Mouse (Mus musculus): Measurements from ENCODE around the gene Srp9. TPM values are rescaled to one million over a fixed set of nuclear protein-coding genes. Genes with fewer than 3 reads are reported as not detected.

The Srp9 gene
- 139 and 142 TPM in 2 replicates for polyA plus RNA-seq (2014; fragmentation: Nextera tagmentation; extraction: Ambion mirVana)

GRCm38 (mm10) chr1:182124506-182124905, at the start of gene Srp9:
TSS of gene Srp9 (plus strand) at chr1:182124737.
- Histone ChIP-seq H3K4me2 (replicated peaks) (peak within 1 kb of the TSS; percentile 76), H3K27ac (peak within 1 kb of the TSS; percentile 80), H3K9ac (peak within 1 kb of the TSS; percentile 75), H3K4me1 (replicated peaks; ENCODE audit: control insufficient read depth, insufficient read depth, low read length) (peaks cover 10% of the 10 kb centered on the region), H3K9me3 (ENCODE audit: control insufficient read depth, low read length) (no peaks in the 10 kb centered on the region), H3K4me3 (replicated peaks; ENCODE audit: low read length) (peak within 1 kb of the TSS; percentile 81), H3K36me3 (replicated peaks; ENCODE audit: control insufficient read depth, insufficient read depth) (peaks cover 6% of the 10 kb centered on the region; the same call in 1 of the 2 replicates), H3K27me3 (ENCODE audit: control insufficient read depth, insufficient read depth, low read length) (no peaks in the 10 kb centered on the region)
- DNase-seq (ENCODE audit: low spot score) (peak; percentile 99), ATAC-seq (ENCODE audit: low FRiP score) (peak; percentile 98)
- WGBS = 1% methylated on average over 35 of the region's 37 CpGs

GRCm38 (mm10) chr1:182081744-182082419, 42.7 kb upstream of the Srp9 start:
- H3K27me3 ChIP-seq (ENCODE audit: control insufficient read depth, insufficient read depth, low read length) = no peaks in the 10 kb centered on the region
- H3K4me1 ChIP-seq (replicated peaks; ENCODE audit: control insufficient read depth, insufficient read depth, low read length) = peaks cover 12% of the 10 kb centered on the region
- no peaks in the 10 kb centered on the region for H3K36me3 ChIP-seq (replicated peaks; ENCODE audit: control insufficient read depth, insufficient read depth)
- no peak overlapping the region for H3K4me3 ChIP-seq (replicated peaks; ENCODE audit: low read length)
- H3K9ac ChIP-seq = peak overlapping the region; percentile 6; the same call in 1 of the 2 replicates
- peak; percentile 52 for DNase-seq (ENCODE audit: low spot score)
- H3K9me3 ChIP-seq (ENCODE audit: control insufficient read depth, low read length) = no peaks in the 10 kb centered on the region; the same call in 1 of the 2 replicates
- 0 out of 2 replicates have a peak overlapping the region, but pooled peaks have one; percentile 10 for H3K4me2 ChIP-seq (replicated peaks)
- no peak overlapping the region for H3K27ac ChIP-seq
- 20% methylated on average over 16 of the region's 16 CpGs for WGBS
- ATAC-seq (ENCODE audit: low FRiP score) = no peak

- H3K36me3 ChIP-seq (replicated peaks; ENCODE audit: control insufficient read depth, insufficient read depth) = no peaks in the 10 kb centered on the region
- H3K27me3 ChIP-seq (ENCODE audit: control insufficient read depth, insufficient read depth, low read length) = no peaks in the 10 kb centered on the region
- no peak overlapping the region for H3K9ac ChIP-seq
- H3K4me1 ChIP-seq (replicated peaks; ENCODE audit: control insufficient read depth, insufficient read depth, low read length) = peaks cover 22% of the 10 kb centered on the region
- no peak for DNase-seq (ENCODE audit: low spot score)
- no peak overlapping the region for H3K4me3 ChIP-seq (replicated peaks; ENCODE audit: low read length)
- no peak overlapping the region for H3K27ac ChIP-seq
- no peak for ATAC-seq (ENCODE audit: low FRiP score)
- H3K9me3 ChIP-seq (ENCODE audit: control insufficient read depth, low read length) = no peaks in the 10 kb centered on the region; the same call in 1 of the 2 replicates
- 82% methylated on average over 4 of the region's 4 CpGs for WGBS
- H3K4me2 ChIP-seq (replicated peaks) = no peak overlapping the region
Observed at GRCm38 (mm10) chr1:182083459-182083858, 41.1 kb upstream of the Srp9 start.

DNA sequence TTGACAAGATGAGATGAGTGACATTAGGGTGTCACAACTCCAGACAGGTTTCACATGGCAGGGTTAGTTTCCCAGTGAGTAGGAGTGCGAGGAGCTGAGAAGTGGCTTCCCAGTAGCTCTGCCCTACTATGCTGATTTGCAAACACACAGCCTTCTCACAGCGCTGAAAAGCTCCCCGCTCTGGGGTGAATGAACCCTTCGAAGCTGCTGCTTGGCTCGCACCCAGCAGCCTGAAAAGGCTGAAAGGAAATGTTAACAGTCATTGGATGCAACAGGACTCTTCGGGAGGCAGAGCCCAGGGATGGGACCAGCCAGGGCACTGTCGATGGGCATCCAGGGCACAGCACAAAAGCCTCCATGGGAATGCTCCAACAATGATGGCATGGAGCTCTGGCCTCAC, 37.8 kb upstream of the Srp9 start:
- Histone ChIP-seq H3K27me3 (ENCODE audit: control insufficient read depth, insufficient read depth, low read length) (no peaks in the 10 kb centered on the region), H3K9ac (no peak overlapping the region), H3K36me3 (replicated peaks; ENCODE audit: control insufficient read depth, insufficient read depth) (no peaks in the 10 kb centered on the region), H3K4me1 (replicated peaks; ENCODE audit: control insufficient read depth, insufficient read depth, low read length) (peaks cover 46% of the 10 kb centered on the region), H3K4me3 (replicated peaks; ENCODE audit: low read length) (no peak overlapping the region), H3K4me2 (replicated peaks) (no peak overlapping the region), H3K9me3 (ENCODE audit: control insufficient read depth, low read length) (no peaks in the 10 kb centered on the region), H3K27ac (0 out of 2 replicates have a peak overlapping the region, but pooled peaks have one; percentile 51)
- 21% methylated on average over 7 of the region's 7 CpGs for WGBS
- peak; percentile 58 for DNase-seq (ENCODE audit: low spot score)
- ATAC-seq (ENCODE audit: low FRiP score) = peak; percentile 55; the same call in 1 of the 2 replicates

DNA sequence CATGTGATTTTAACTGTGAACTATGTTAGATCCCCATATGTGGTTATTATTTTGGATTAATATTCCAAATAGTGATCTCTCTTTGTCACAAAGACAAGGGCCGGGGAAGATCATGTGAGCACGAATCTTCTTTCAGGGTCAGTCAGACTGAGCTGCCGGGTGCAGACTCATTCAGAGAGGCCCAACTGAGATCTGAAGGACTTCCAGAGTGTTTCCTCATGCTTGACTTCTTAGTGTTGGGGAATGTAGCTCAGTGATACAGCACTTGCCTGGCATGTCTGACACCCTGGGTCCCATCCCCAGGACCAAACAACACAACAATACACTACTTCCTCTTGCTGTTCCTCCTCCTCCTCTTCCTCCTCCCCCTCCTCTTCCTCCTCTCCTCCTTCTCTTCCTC, 37.2 kb upstream of the Srp9 start:
- whole genome bisulfite sequencing = 78% methylated on average over 3 of the region's 3 CpGs
- no peaks in the 10 kb centered on the region for H3K27me3 ChIP-seq (ENCODE audit: control insufficient read depth, insufficient read depth, low read length)
- no peak overlapping the region for H3K27ac ChIP-seq
- ATAC-seq (ENCODE audit: low FRiP score) (no peak), DNase-seq (ENCODE audit: low spot score) (no peak)
- peaks cover 40% of the 10 kb centered on the region for H3K4me1 ChIP-seq (replicated peaks; ENCODE audit: control insufficient read depth, insufficient read depth, low read length)
- no peak overlapping the region for H3K4me3 ChIP-seq (replicated peaks; ENCODE audit: low read length)
- H3K9ac ChIP-seq = no peak overlapping the region
- H3K4me2 ChIP-seq (replicated peaks) = no peak overlapping the region
- no peaks in the 10 kb centered on the region for H3K9me3 ChIP-seq (ENCODE audit: control insufficient read depth, low read length)
- no peaks in the 10 kb centered on the region for H3K36me3 ChIP-seq (replicated peaks; ENCODE audit: control insufficient read depth, insufficient read depth)

DNA sequence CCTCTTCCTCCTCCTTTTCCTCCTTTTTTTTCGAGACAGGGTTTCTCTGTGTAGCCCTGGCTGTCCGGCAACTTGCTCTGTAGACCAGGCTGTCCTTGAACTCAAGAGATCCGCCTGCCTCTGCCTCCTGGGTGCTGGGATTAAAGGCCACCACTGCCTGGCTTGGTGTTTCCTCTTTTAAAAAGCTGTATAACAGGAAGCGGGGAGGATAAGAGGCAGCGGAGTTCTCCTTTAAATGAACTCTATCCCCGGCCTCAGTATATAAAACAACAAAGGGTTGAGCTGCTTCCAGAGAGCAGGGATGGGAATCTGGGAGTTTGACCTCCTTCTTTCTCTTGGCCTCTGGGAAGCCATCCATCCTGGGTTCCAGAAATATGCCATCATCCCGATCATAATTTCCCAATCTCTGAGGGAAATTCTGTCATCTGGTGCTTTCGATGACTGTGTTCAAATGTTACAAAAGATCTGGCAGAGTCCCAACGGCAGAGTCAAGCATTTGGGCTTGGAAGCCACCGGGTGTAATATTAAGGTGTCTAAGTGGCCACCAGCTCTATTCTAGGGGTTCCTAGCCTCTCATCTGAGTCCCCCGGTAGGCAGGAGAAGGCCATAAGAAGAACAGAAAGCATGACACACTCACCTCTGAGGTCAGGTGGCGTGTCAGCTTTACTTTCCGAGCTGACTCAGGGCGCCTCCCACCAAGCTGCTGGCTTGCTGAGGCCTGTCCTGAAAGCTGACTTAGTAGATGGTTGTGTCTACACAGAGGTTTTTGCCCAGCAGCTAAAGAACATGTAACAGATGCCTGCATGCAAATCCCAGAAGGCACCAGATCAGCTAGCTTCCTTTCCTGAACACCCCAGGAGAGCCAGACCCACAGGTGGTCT, 36.5 kb upstream of the Srp9 start:
- WGBS = 87% methylated on average over 14 of the region's 14 CpGs
- Histone ChIP-seq H3K9ac (no peak overlapping the region), H3K27ac (no peak overlapping the region), H3K9me3 (ENCODE audit: control insufficient read depth, low read length) (no peaks in the 10 kb centered on the region), H3K27me3 (ENCODE audit: control insufficient read depth, insufficient read depth, low read length) (no peaks in the 10 kb centered on the region), H3K36me3 (replicated peaks; ENCODE audit: control insufficient read depth, insufficient read depth) (no peaks in the 10 kb centered on the region), H3K4me3 (replicated peaks; ENCODE audit: low read length) (no peak overlapping the region), H3K4me1 (replicated peaks; ENCODE audit: control insufficient read depth, insufficient read depth, low read length) (peaks cover 37% of the 10 kb centered on the region), H3K4me2 (replicated peaks) (no peak overlapping the region)
- no peak for DNase-seq (ENCODE audit: low spot score)
- no peak for ATAC-seq (ENCODE audit: low FRiP score)

- Histone ChIP-seq H3K4me3 (replicated peaks; ENCODE audit: low read length) (no peak overlapping the region), H3K4me1 (replicated peaks; ENCODE audit: control insufficient read depth, insufficient read depth, low read length) (peaks cover 37% of the 10 kb centered on the region), H3K27me3 (ENCODE audit: control insufficient read depth, insufficient read depth, low read length) (no peaks in the 10 kb centered on the region), H3K9ac (no peak overlapping the region), H3K27ac (peak overlapping the region; percentile 66; the same call in 1 of the 2 replicates), H3K36me3 (replicated peaks; ENCODE audit: control insufficient read depth, insufficient read depth) (no peaks in the 10 kb centered on the region), H3K4me2 (replicated peaks) (no peak overlapping the region), H3K9me3 (ENCODE audit: control insufficient read depth, low read length) (no peaks in the 10 kb centered on the region)
- ATAC-seq (ENCODE audit: low FRiP score) = peak; percentile 31; the same call in 1 of the 2 replicates
- WGBS = 40% methylated on average over 14 of the region's 14 CpGs
- no peak for DNase-seq (ENCODE audit: low spot score)
Observed at GRCm38 (mm10) chr1:182088844-182089418, 35.6 kb upstream of the Srp9 start.

GRCm38 (mm10) chr1:182089600-182090297, 34.8 kb upstream of the Srp9 start:
- Histone ChIP-seq H3K9me3 (ENCODE audit: control insufficient read depth, low read length) (no peaks in the 10 kb centered on the region), H3K27ac (peak overlapping the region; percentile 66), H3K4me1 (replicated peaks; ENCODE audit: control insufficient read depth, insufficient read depth, low read length) (peaks cover 41% of the 10 kb centered on the region), H3K4me2 (replicated peaks) (no peak overlapping the region), H3K4me3 (replicated peaks; ENCODE audit: low read length) (no peak overlapping the region), H3K27me3 (ENCODE audit: control insufficient read depth, insufficient read depth, low read length) (no peaks in the 10 kb centered on the region), H3K9ac (peak overlapping the region; percentile 13; the same call in 1 of the 2 replicates), H3K36me3 (replicated peaks; ENCODE audit: control insufficient read depth, insufficient read depth) (no peaks in the 10 kb centered on the region)
- ATAC-seq (ENCODE audit: low FRiP score) = peak; percentile 46
- WGBS = 30% methylated on average over 15 of the region's 15 CpGs
- DNase-seq (ENCODE audit: low spot score) = no peak

Data from hindbrain, embryonic 14.5 days (tissue).